ENCODE assay signal across 29 mouse cellular contexts in genomic region chr7:55229407-55229806, GRCm38 (mm10).
"Had no signal": no experiment of that assay in that cellular context is flagged by ENCODE, and none has a peak within 500 bp of the region (broad histone marks: within the 10 kb centered on the region; RNA-seq: fewer than 3 reads in every experiment).

No protein-coding gene starts in this region.

- H3K4me1 ChIP-seq: embryonic facial prominence, embryonic 10.5 days; embryonic facial prominence, embryonic 12.5 days; embryonic facial prominence, embryonic 13.5 days; embryonic facial prominence, embryonic 15.5 days; forebrain, embryonic 10.5 days; forebrain, embryonic 12.5 days; forebrain, embryonic 13.5 days; forebrain, embryonic 15.5 days had no signal

- DNase-seq: cerebellum, adult 2 months; cerebellum, adult 8-10 months; cerebellum, adult 9-10 months; cerebellum, adult 9-11 months; cerebellum, postnatal 10 days; cerebellum, postnatal 14 days; cerebellum, postnatal 25 days; cerebellum, postnatal 36 days; embryo, embryonic 11 days; forebrain, postnatal 0 days; gastrocnemius, adult 2 months; gastrocnemius, postnatal 10 days; gastrocnemius, postnatal 14 days; gastrocnemius, postnatal 25 days; gastrocnemius, postnatal 36 days; heart, adult 11 months; heart, adult 18-20 months; heart, adult 2 months had no signal

- H3K4me3 ChIP-seq: embryonic facial prominence, embryonic 10.5 days; embryonic facial prominence, embryonic 12.5 days; embryonic facial prominence, embryonic 13.5 days; embryonic facial prominence, embryonic 15.5 days; erythroblast, embryonic 14.5 days; forebrain, embryonic 10.5 days; forebrain, embryonic 12.5 days; forebrain, embryonic 13.5 days; forebrain, embryonic 15.5 days; gastrocnemius, adult 2 months; heart, adult 2 months had no signal

- ATAC-seq: forebrain, embryonic 13.5 days; forebrain, embryonic 14.5 days; forebrain, embryonic 15.5 days; forebrain, embryonic 16.5 days; forebrain, postnatal 0 days had no signal

- H3K27ac ChIP-seq: embryonic facial prominence, embryonic 10.5 days; embryonic facial prominence, embryonic 12.5 days; embryonic facial prominence, embryonic 13.5 days; embryonic facial prominence, embryonic 15.5 days; forebrain, embryonic 10.5 days; forebrain, embryonic 12.5 days; forebrain, embryonic 13.5 days; forebrain, embryonic 15.5 days; gastrocnemius, adult 2 months; heart, adult 2 months had no signal

- H3K9ac ChIP-seq: embryonic facial prominence, embryonic 12.5 days; embryonic facial prominence, embryonic 13.5 days; embryonic facial prominence, embryonic 15.5 days; forebrain, embryonic 12.5 days; forebrain, embryonic 13.5 days; forebrain, embryonic 15.5 days; forebrain, postnatal 0 days had no signal

- H3K27me3 ChIP-seq: embryonic facial prominence, embryonic 12.5 days; embryonic facial prominence, embryonic 13.5 days; embryonic facial prominence, embryonic 15.5 days; forebrain, embryonic 12.5 days; forebrain, embryonic 13.5 days; forebrain, embryonic 15.5 days had no signal

- H3K9me3 ChIP-seq: embryonic facial prominence, embryonic 10.5 days; embryonic facial prominence, embryonic 12.5 days; embryonic facial prominence, embryonic 13.5 days; embryonic facial prominence, embryonic 15.5 days; forebrain, embryonic 10.5 days; forebrain, embryonic 12.5 days; forebrain, embryonic 13.5 days; forebrain, embryonic 15.5 days had no signal

- H3K36me3 ChIP-seq: embryonic facial prominence, embryonic 10.5 days; embryonic facial prominence, embryonic 12.5 days; embryonic facial prominence, embryonic 13.5 days; embryonic facial prominence, embryonic 15.5 days; forebrain, embryonic 10.5 days; forebrain, embryonic 12.5 days; forebrain, embryonic 15.5 days had no signal

- H3K4me2 ChIP-seq: embryonic facial prominence, embryonic 12.5 days; embryonic facial prominence, embryonic 13.5 days; embryonic facial prominence, embryonic 15.5 days; forebrain, embryonic 12.5 days; forebrain, embryonic 13.5 days; forebrain, embryonic 15.5 days had no signal
